ENCODE assay signal across 10 mouse cellular contexts in genomic region chr2:36101866-36102558, GRCm38 (mm10). TPM values are rescaled to one million over a fixed set of nuclear protein-coding genes. Genes with fewer than 3 reads are reported as not detected.
DNase-seq lines count a peak whose midpoint lies in the region; ATAC-seq lines count a peak whose summit lies in the region.
"Had no signal": no experiment of that assay in that cellular context is flagged by ENCODE, and none has a peak within 500 bp of the region (broad histone marks: within the 10 kb centered on the region; RNA-seq: fewer than 3 reads in every experiment).

No protein-coding gene starts in this region.

- no peak for ATAC-seq in liver, embryonic 11.5 days (replicated peaks; ENCODE audit: low FRiP score)
- no peak for ATAC-seq in forebrain, embryonic 11.5 days (replicated peaks; ENCODE audit: low FRiP score)
- ATAC-seq in intestine, embryonic 16.5 days = no peak
- no peak for ATAC-seq in neural tube, embryonic 13.5 days (ENCODE audit: low read depth)
- no peak for ATAC-seq in erythroblast, adult 5-6 weeks (replicated peaks; ENCODE audit: low FRiP score, poor library complexity, severe bottlenecking)

- no peak overlapping the region for H3K27ac ChIP-seq in liver, embryonic 11.5 days (ENCODE audit: low read depth, low read length)
- H3K27ac ChIP-seq in forebrain, embryonic 11.5 days (ENCODE audit: low read depth, low read length) = no peak overlapping the region
- no peak overlapping the region for H3K27ac ChIP-seq in intestine, embryonic 16.5 days (ENCODE audit: low read length)
- no peak overlapping the region for H3K27ac ChIP-seq in neural tube, embryonic 13.5 days (replicated peaks)
- H3K27ac ChIP-seq: liver, embryonic 15.5 days had no signal

- H3K36me3 ChIP-seq in liver, embryonic 11.5 days (ENCODE audit: control insufficient read depth, insufficient read depth, low read length) = no peaks in the 10 kb centered on the region
- no peaks in the 10 kb centered on the region for H3K36me3 ChIP-seq in forebrain, embryonic 11.5 days (ENCODE audit: control insufficient read depth, insufficient read depth, low read length)
- H3K36me3 ChIP-seq in intestine, embryonic 16.5 days (ENCODE audit: control insufficient read depth, insufficient read depth, low read length) = no peaks in the 10 kb centered on the region
- no peaks in the 10 kb centered on the region for H3K36me3 ChIP-seq in neural tube, embryonic 13.5 days
- H3K36me3 ChIP-seq: liver, embryonic 15.5 days had no signal

- peak overlapping the region; percentile 22; the same call in 1 of the 2 replicates for H3K4me2 ChIP-seq in liver, embryonic 11.5 days
- H3K4me2 ChIP-seq in forebrain, embryonic 11.5 days (ENCODE audit: low read depth, low read length, severe bottlenecking) = peak overlapping the region; percentile 24; the same call in 1 of the 2 replicates
- H3K4me2 ChIP-seq in intestine, embryonic 16.5 days (ENCODE audit: low read depth, low read length) = peak overlapping the region; percentile 37
- H3K4me2 ChIP-seq in neural tube, embryonic 13.5 days = peak overlapping the region; percentile 25

- H3K27me3 ChIP-seq in liver, embryonic 11.5 days (replicated peaks; ENCODE audit: control insufficient read depth, insufficient read depth, low read length) = peaks cover 99% of the 10 kb centered on the region
- H3K27me3 ChIP-seq in forebrain, embryonic 11.5 days (ENCODE audit: control insufficient read depth, insufficient read depth, low read length) = peaks cover 96% of the 10 kb centered on the region
- H3K27me3 ChIP-seq in intestine, embryonic 16.5 days (replicated peaks; ENCODE audit: control insufficient read depth, insufficient read depth, low read length) = peaks cover 90% of the 10 kb centered on the region
- H3K27me3 ChIP-seq in neural tube, embryonic 13.5 days = peaks cover 100% of the 10 kb centered on the region

- 11% methylated on average over 28 of the region's 28 CpGs for WGBS in liver, embryonic 11.5 days
- 2% methylated on average over 28 of the region's 28 CpGs for WGBS in forebrain, embryonic 11.5 days
- 7% methylated on average over 28 of the region's 28 CpGs for WGBS in intestine, embryonic 16.5 days
- WGBS in neural tube, embryonic 13.5 days = 3% methylated on average over 28 of the region's 28 CpGs

- DNase-seq in liver, embryonic 11.5 days (ENCODE audit: low spot score) = no peak
- DNase-seq in liver = no peak
- no peak for DNase-seq in forebrain, embryonic 11.5 days (ENCODE audit: low spot score)
- no peak for DNase-seq in c-Kit-positive CD71-positive TER-119-positive erythroid progenitor cells, embryonic 14.5 days (ENCODE audit: low spot score)
- DNase-seq in left cerebral cortex, postnatal 14 days (ENCODE audit: low spot score in 2 of 2) = no peak
- DNase-seq: right cerebral cortex, adult 18-20 months had no signal

- H3K4me3 ChIP-seq in liver, embryonic 11.5 days (ENCODE audit: low read depth, low read length) = no peak overlapping the region
- peak overlapping the region; percentile 16 for H3K4me3 ChIP-seq in forebrain, embryonic 11.5 days (ENCODE audit: low read depth, low read length)
- H3K4me3 ChIP-seq in intestine, embryonic 16.5 days (ENCODE audit: low read length) = peak overlapping the region; percentile 14; the same call in 1 of the 2 replicates
- H3K4me3 ChIP-seq in neural tube, embryonic 13.5 days = peak overlapping the region; percentile 35; the same call in 1 of the 2 replicates
- H3K4me3 ChIP-seq: liver, embryonic 15.5 days had no signal

- peaks cover 5% of the 10 kb centered on the region for H3K4me1 ChIP-seq in liver, embryonic 11.5 days (replicated peaks; ENCODE audit: control insufficient read depth, insufficient read depth, low read length)
- H3K4me1 ChIP-seq in forebrain, embryonic 11.5 days (replicated peaks; ENCODE audit: control insufficient read depth, insufficient read depth, low read length) = peaks cover 19% of the 10 kb centered on the region; the same call in 1 of the 2 replicates
- H3K4me1 ChIP-seq in intestine, embryonic 16.5 days (ENCODE audit: control insufficient read depth, insufficient read depth, low read length) = peaks cover 18% of the 10 kb centered on the region
- peaks cover 36% of the 10 kb centered on the region for H3K4me1 ChIP-seq in neural tube, embryonic 13.5 days (replicated peaks)

- H3K9me3 ChIP-seq in liver, embryonic 11.5 days (ENCODE audit: control insufficient read depth, low read length) = no peaks in the 10 kb centered on the region
- no peaks in the 10 kb centered on the region for H3K9me3 ChIP-seq in forebrain, embryonic 11.5 days (ENCODE audit: control insufficient read depth, low read length)
- no peaks in the 10 kb centered on the region for H3K9me3 ChIP-seq in intestine, embryonic 16.5 days (ENCODE audit: control insufficient read depth, low read length)
- H3K9me3 ChIP-seq in neural tube, embryonic 13.5 days = no peaks in the 10 kb centered on the region
- H3K9me3 ChIP-seq: liver, embryonic 15.5 days had no signal

- H3K9ac ChIP-seq in liver, embryonic 11.5 days (ENCODE audit: low read depth, low read length) = no peak overlapping the region
- H3K9ac ChIP-seq in forebrain, embryonic 11.5 days (ENCODE audit: low read length) = no peak overlapping the region
- H3K9ac ChIP-seq in intestine, embryonic 16.5 days (ENCODE audit: low read depth, low read length) = no peak overlapping the region
- no peak overlapping the region for H3K9ac ChIP-seq in neural tube, embryonic 13.5 days
- H3K9ac ChIP-seq: liver, embryonic 15.5 days had no signal

- intact Hi-C loops in left cerebral cortex, postnatal 14 days (cut with DNase I) = no loop called here

RNA-seq across cellular contexts. Expression of gene Lhx6, which starts 3.2 kb away (rescaled TPM):
- polyA plus RNA-seq in liver, embryonic 11.5 days (2014; fragmentation: Nextera tagmentation; extraction: Ambion mirVana) = 0.59 and 0.99 TPM in 2 replicates
- 10.6 and 19.0 TPM in 2 replicates for polyA plus RNA-seq in forebrain, embryonic 11.5 days (2014; fragmentation: Nextera tagmentation; extraction: Ambion mirVana)
- 0.98 TPM in 2 replicates for polyA plus RNA-seq in intestine, embryonic 16.5 days (2015; fragmentation: Nextera tagmentation; extraction: Ambion mirVana)
- 0.87 and 1.2 TPM in 2 replicates for polyA plus RNA-seq in neural tube, embryonic 13.5 days (2015; fragmentation: Nextera tagmentation; extraction: Ambion mirVana)
- total RNA-seq in left cerebral cortex, postnatal 14 days (2021) = 10 to 100 TPM; 20.7 to 21.9 TPM
- total RNA-seq in erythroblast, adult 5-6 weeks (2015; ENCODE audit: low replicate concordance) = not detected in 2 replicates
- total RNA-seq in erythroblast, adult 5-6 weeks (2017; ENCODE audit: low replicate concordance) = not detected in 2 replicates

RNA-seq across cellular contexts. Expression of gene Mrrf, which starts 34.2 kb away (rescaled TPM):
- polyA plus RNA-seq in liver, embryonic 11.5 days (2014; fragmentation: Nextera tagmentation; extraction: Ambion mirVana) = 31.4 and 36.2 TPM in 2 replicates
- 23.2 and 28.2 TPM in 2 replicates for polyA plus RNA-seq in forebrain, embryonic 11.5 days (2014; fragmentation: Nextera tagmentation; extraction: Ambion mirVana)
- 32.3 TPM in 2 replicates for polyA plus RNA-seq in intestine, embryonic 16.5 days (2015; fragmentation: Nextera tagmentation; extraction: Ambion mirVana)
- 30.7 and 33.7 TPM in 2 replicates for polyA plus RNA-seq in neural tube, embryonic 13.5 days (2015; fragmentation: Nextera tagmentation; extraction: Ambion mirVana)
- total RNA-seq in left cerebral cortex, postnatal 14 days (2021) = 10 to 100 TPM; 14.2 to 16.1 TPM
- 3.3 and 6.7 TPM in 2 replicates for total RNA-seq in erythroblast, adult 5-6 weeks (2015; ENCODE audit: low replicate concordance)
- 6.9 and 11.8 TPM in 2 replicates for total RNA-seq in erythroblast, adult 5-6 weeks (2017; ENCODE audit: low replicate concordance)

RNA-seq across cellular contexts. Expression of gene Rbm18, which starts 34.6 kb away (rescaled TPM):
- 38.4 and 42.8 TPM in 2 replicates for polyA plus RNA-seq in liver, embryonic 11.5 days (2014; fragmentation: Nextera tagmentation; extraction: Ambion mirVana)
- 98.2 and 100 TPM in 2 replicates for polyA plus RNA-seq in forebrain, embryonic 11.5 days (2014; fragmentation: Nextera tagmentation; extraction: Ambion mirVana)
- 45.4 and 49.3 TPM in 2 replicates for polyA plus RNA-seq in intestine, embryonic 16.5 days (2015; fragmentation: Nextera tagmentation; extraction: Ambion mirVana)
- polyA plus RNA-seq in neural tube, embryonic 13.5 days (2015; fragmentation: Nextera tagmentation; extraction: Ambion mirVana) = 140 and 142 TPM in 2 replicates
- total RNA-seq in left cerebral cortex, postnatal 14 days (2021) = 10 to 100 TPM; 53.2 to 55.2 TPM
- 13.1 and 18.2 TPM in 2 replicates for total RNA-seq in erythroblast, adult 5-6 weeks (2015; ENCODE audit: low replicate concordance)
- total RNA-seq in erythroblast, adult 5-6 weeks (2017; ENCODE audit: low replicate concordance) = 19.0 and 20.5 TPM in 2 replicates

RNA-seq across cellular contexts. Expression of gene Morn5, which starts 52.8 kb away (rescaled TPM):
- 0.27 TPM in 1 of 2 replicates, not detected in the other for polyA plus RNA-seq in liver, embryonic 11.5 days (2014; fragmentation: Nextera tagmentation; extraction: Ambion mirVana)
- 0.47 and 0.68 TPM in 2 replicates for polyA plus RNA-seq in forebrain, embryonic 11.5 days (2014; fragmentation: Nextera tagmentation; extraction: Ambion mirVana)
- polyA plus RNA-seq in intestine, embryonic 16.5 days (2015; fragmentation: Nextera tagmentation; extraction: Ambion mirVana) = 0.26 TPM in 1 of 2 replicates, not detected in the other
- polyA plus RNA-seq in neural tube, embryonic 13.5 days (2015; fragmentation: Nextera tagmentation; extraction: Ambion mirVana) = 1.2 TPM in 1 of 2 replicates, not detected in the other
- total RNA-seq in left cerebral cortex, postnatal 14 days (2021) = 1 to 10 TPM; 1.3 to 1.8 TPM
- not detected in 2 replicates for total RNA-seq in erythroblast, adult 5-6 weeks (2015; ENCODE audit: low replicate concordance)
- total RNA-seq in erythroblast, adult 5-6 weeks (2017; ENCODE audit: low replicate concordance) = not detected in 2 replicates
- polyA plus RNA-seq: liver, embryonic 15.5 days had no signal

RNA-seq across cellular contexts. Expression of gene Ndufa8, which starts 52.8 kb away (rescaled TPM):
- polyA plus RNA-seq in liver, embryonic 11.5 days (2014; fragmentation: Nextera tagmentation; extraction: Ambion mirVana) = 251 and 269 TPM in 2 replicates
- 177 and 184 TPM in 2 replicates for polyA plus RNA-seq in forebrain, embryonic 11.5 days (2014; fragmentation: Nextera tagmentation; extraction: Ambion mirVana)
- 334 and 351 TPM in 2 replicates for polyA plus RNA-seq in intestine, embryonic 16.5 days (2015; fragmentation: Nextera tagmentation; extraction: Ambion mirVana)
- polyA plus RNA-seq in neural tube, embryonic 13.5 days (2015; fragmentation: Nextera tagmentation; extraction: Ambion mirVana) = 279 and 287 TPM in 2 replicates
- total RNA-seq in left cerebral cortex, postnatal 14 days (2021) = 100 to 1,000 TPM; 186 to 200 TPM
- total RNA-seq in erythroblast, adult 5-6 weeks (2015; ENCODE audit: low replicate concordance) = 16.9 and 28.4 TPM in 2 replicates
- 6.5 and 9.3 TPM in 2 replicates for total RNA-seq in erythroblast, adult 5-6 weeks (2017; ENCODE audit: low replicate concordance)
